10 mouse cellular contexts compared by ENCODE assay signal in genomic region chr8:119670419-119671091, GRCm38 (mm10). TPM values are rescaled to one million over a fixed set of nuclear protein-coding genes. Genes with fewer than 3 reads are reported as not detected.
DNase-seq lines count a peak whose midpoint lies in the region; ATAC-seq lines count a peak whose summit lies in the region.
"Had no signal": no experiment of that assay in that cellular context is flagged by ENCODE, and none has a peak within 500 bp of the region (broad histone marks: within the 10 kb centered on the region; RNA-seq: fewer than 3 reads in every experiment).

No protein-coding gene starts in this region.

- no peak overlapping the region for H3K9ac ChIP-seq in liver, embryonic 11.5 days (ENCODE audit: low read depth, low read length)
- H3K9ac ChIP-seq in stomach, embryonic 16.5 days (ENCODE audit: low read length) = peak overlapping the region; percentile 61
- H3K9ac ChIP-seq: embryonic facial prominence, embryonic 12.5 days had no signal

- no peaks in the 10 kb centered on the region; the same call in none of the 2 replicates for H3K27me3 ChIP-seq in liver, embryonic 11.5 days (replicated peaks; ENCODE audit: control insufficient read depth, insufficient read depth, low read length)
- peaks cover 9% of the 10 kb centered on the region; the same call in 1 of the 2 replicates for H3K27me3 ChIP-seq in heart, embryonic 10.5 days (ENCODE audit: insufficient read depth, poor library complexity, severe bottlenecking)
- H3K27me3 ChIP-seq in stomach, embryonic 16.5 days (ENCODE audit: control insufficient read depth, insufficient read depth, low read length) = no peaks in the 10 kb centered on the region

- no peak overlapping the region for H3K27ac ChIP-seq in liver, embryonic 11.5 days (ENCODE audit: low read depth, low read length)
- peak overlapping the region; percentile 85 for H3K27ac ChIP-seq in heart, embryonic 10.5 days
- peak overlapping the region; percentile 88 for H3K27ac ChIP-seq in stomach, embryonic 16.5 days (ENCODE audit: low read length)
- H3K27ac ChIP-seq: embryonic facial prominence, embryonic 12.5 days; macrophage had no signal

- no peak overlapping the region for H3K4me2 ChIP-seq in liver, embryonic 11.5 days
- peak overlapping the region; percentile 37 for H3K4me2 ChIP-seq in stomach, embryonic 16.5 days (ENCODE audit: low read depth, low read length)
- H3K4me2 ChIP-seq: embryonic facial prominence, embryonic 12.5 days had no signal

- no peaks in the 10 kb centered on the region for H3K9me3 ChIP-seq in liver, embryonic 11.5 days (ENCODE audit: control insufficient read depth, low read length)
- H3K9me3 ChIP-seq in heart, embryonic 10.5 days = no peaks in the 10 kb centered on the region
- no peaks in the 10 kb centered on the region for H3K9me3 ChIP-seq in stomach, embryonic 16.5 days (replicated peaks; ENCODE audit: control insufficient read depth, low read length)
- H3K9me3 ChIP-seq: embryonic facial prominence, embryonic 12.5 days had no signal

- 0 out of 2 replicates have a peak, but pooled peaks cover 5% of the 10 kb centered on the region for H3K4me1 ChIP-seq in liver, embryonic 11.5 days (replicated peaks; ENCODE audit: control insufficient read depth, insufficient read depth, low read length)
- peaks cover 46% of the 10 kb centered on the region for H3K4me1 ChIP-seq in heart, embryonic 10.5 days
- peaks cover 34% of the 10 kb centered on the region for H3K4me1 ChIP-seq in stomach, embryonic 16.5 days (ENCODE audit: control insufficient read depth, insufficient read depth, low read length)
- H3K4me1 ChIP-seq: embryonic facial prominence, embryonic 12.5 days had no signal

- H3K4me3 ChIP-seq in liver, embryonic 11.5 days (ENCODE audit: low read depth, low read length) = no peak overlapping the region
- H3K4me3 ChIP-seq in heart, embryonic 10.5 days = peak overlapping the region; percentile 34
- no peak overlapping the region; the same call in 1 of the 2 replicates for H3K4me3 ChIP-seq in stomach, embryonic 16.5 days (replicated peaks; ENCODE audit: low read length)
- H3K4me3 ChIP-seq: embryonic facial prominence, embryonic 12.5 days had no signal

- DNase-seq in liver = peak; percentile 13
- no peak for DNase-seq in liver, embryonic 11.5 days (ENCODE audit: low spot score)
- peak; percentile 87 for DNase-seq in heart, embryonic 10.5 days (ENCODE audit: low spot score)
- DNase-seq in kidney, postnatal 36 days = peak; percentile 59 to 63
- DNase-seq in thymus, postnatal 4 days = no peak
- no peak for DNase-seq in frontal cortex, postnatal 25 days (ENCODE audit: low spot score in 2 of 2)
- DNase-seq in cerebellum, adult 11-12 months = no peak

- ATAC-seq in liver, embryonic 11.5 days (replicated peaks; ENCODE audit: low FRiP score) = no peak
- ATAC-seq in stomach, embryonic 16.5 days (ENCODE audit: insufficient read depth, low FRiP score) = peak; percentile 84

- no peaks in the 10 kb centered on the region for H3K36me3 ChIP-seq in liver, embryonic 11.5 days (ENCODE audit: control insufficient read depth, insufficient read depth, low read length)
- H3K36me3 ChIP-seq in heart, embryonic 10.5 days = no peaks in the 10 kb centered on the region
- H3K36me3 ChIP-seq in stomach, embryonic 16.5 days (ENCODE audit: control insufficient read depth, insufficient read depth, low read length) = no peaks in the 10 kb centered on the region
- H3K36me3 ChIP-seq: embryonic facial prominence, embryonic 12.5 days had no signal

- WGBS in liver, embryonic 11.5 days = 48% methylated on average over 16 of the region's 16 CpGs
- WGBS in heart, embryonic 10.5 days = 20% methylated on average over 16 of the region's 16 CpGs
- 18% methylated on average over 16 of the region's 16 CpGs for WGBS in stomach, embryonic 16.5 days

RNA-seq across cellular contexts. Expression of gene Wfdc1, which starts 4.4 kb away (rescaled TPM):
- polyA plus RNA-seq in liver, embryonic 11.5 days (2014; fragmentation: Nextera tagmentation; extraction: Ambion mirVana) = 0.22 and 0.36 TPM in 2 replicates
- 1.3 and 1.6 TPM in 2 replicates for polyA plus RNA-seq in heart, embryonic 10.5 days (2016; fragmentation: Nextera tagmentation; extraction: Ambion mirVana)
- 33.9 and 38.6 TPM in 2 replicates for polyA plus RNA-seq in stomach, embryonic 16.5 days (2015; fragmentation: Nextera tagmentation; extraction: Ambion mirVana)
- polyA plus RNA-seq: macrophage had no signal

RNA-seq across cellular contexts. Expression of gene Atp2c2, which starts 29.3 kb away (rescaled TPM):
- 0.40 and 0.51 TPM in 2 replicates for polyA plus RNA-seq in liver, embryonic 11.5 days (2014; fragmentation: Nextera tagmentation; extraction: Ambion mirVana)
- polyA plus RNA-seq in heart, embryonic 10.5 days (2016; fragmentation: Nextera tagmentation; extraction: Ambion mirVana) = 0.36 and 1.5 TPM in 2 replicates
- 10.8 and 15.9 TPM in 2 replicates for polyA plus RNA-seq in stomach, embryonic 16.5 days (2015; fragmentation: Nextera tagmentation; extraction: Ambion mirVana)
- polyA plus RNA-seq: macrophage had no signal

RNA-seq across cellular contexts. Expression of gene Kcng4, which starts 35.1 kb away (rescaled TPM):
- polyA plus RNA-seq in liver, embryonic 11.5 days (2014; fragmentation: Nextera tagmentation; extraction: Ambion mirVana) = not detected in 2 replicates
- polyA plus RNA-seq in heart, embryonic 10.5 days (2016; fragmentation: Nextera tagmentation; extraction: Ambion mirVana) = not detected in 2 replicates
- polyA plus RNA-seq in stomach, embryonic 16.5 days (2015; fragmentation: Nextera tagmentation; extraction: Ambion mirVana) = 0.10 and 0.18 TPM in 2 replicates
- polyA plus RNA-seq: macrophage had no signal

RNA-seq across cellular contexts. Expression of gene Adad2, which starts 58.0 kb away (rescaled TPM):
- polyA plus RNA-seq in liver, embryonic 11.5 days (2014; fragmentation: Nextera tagmentation; extraction: Ambion mirVana) = not detected in 2 replicates
- polyA plus RNA-seq in heart, embryonic 10.5 days (2016; fragmentation: Nextera tagmentation; extraction: Ambion mirVana) = 0.14 TPM in 1 of 2 replicates, not detected in the other
- polyA plus RNA-seq in stomach, embryonic 16.5 days (2015; fragmentation: Nextera tagmentation; extraction: Ambion mirVana) = 0.06 TPM in 1 of 2 replicates, not detected in the other
- polyA plus RNA-seq: macrophage had no signal

Comparison
In these comparisons a context has a peak if more than half of its experiments do, and no peak if none do; other contexts are left out.
1. DNase-seq: peak in liver (single experiment), heart, embryonic 10.5 days (single experiment) and kidney, postnatal 36 days (2 of 2); none in liver, embryonic 11.5 days (single experiment), thymus, postnatal 4 days (single experiment), frontal cortex, postnatal 25 days (0 of 2) and cerebellum, adult 11-12 months (single experiment).
2. RNA of gene Wfdc1, which starts 4.4 kb away (polyA plus RNA-seq): 33.9 to 38.6 TPM in stomach, embryonic 16.5 days; 1.3 to 1.6 TPM in heart, embryonic 10.5 days and 0.22 to 0.36 TPM in liver, embryonic 11.5 days; every median in the first group is over 10 times any median in the second.